Mouse (Mus musculus): ENCODE measurements around the gene Flt3l. TPM values are rescaled to one million over a fixed set of nuclear protein-coding genes. Genes with fewer than 3 reads are reported as not detected.

Gene Flt3l
- polyA plus RNA-seq, 1 experiment: 45.8 TPM

GRCm38 (mm10) chr7:45135370-45135769, 862 bp downstream of the Flt3l start:
- 81% methylated on average over 3 of the region's 3 CpGs for WGBS
- H3K27me3 ChIP-seq (ENCODE audit: control insufficient read depth, insufficient read depth, low read length): no peaks in the 10 kb centered on the region
- H3K36me3 ChIP-seq (ENCODE audit: control insufficient read depth, insufficient read depth, low read length): no peaks in the 10 kb centered on the region
- peak overlapping the region; percentile 81 for H3K4me3 ChIP-seq (ENCODE audit: low read depth, low read length)
- H3K4me1 ChIP-seq (ENCODE audit: control insufficient read depth, insufficient read depth, insufficient read length, low read length): 0 out of 2 replicates have a peak, but pooled peaks cover 4% of the 10 kb centered on the region
- H3K27ac ChIP-seq (ENCODE audit: insufficient read depth, low read depth, low read length): peak overlapping the region; percentile 17; the same call in 1 of the 2 replicates
- TF ChIP-seq POLR2A (IDR thresholded peaks at IDR 0.05; ENCODE audit: low read depth, low read length) (no peak), CTCF (IDR thresholded peaks at IDR 0.05; ENCODE audit: extremely low read depth, insufficient read length, insufficient replicate concordance, low read depth, low read length) (no peak)

- Histone ChIP-seq H3K36me3 (ENCODE audit: control insufficient read depth, insufficient read depth, low read length) (no peaks in the 10 kb centered on the region), H3K27me3 (ENCODE audit: control insufficient read depth, insufficient read depth, low read length) (no peaks in the 10 kb centered on the region), H3K4me1 (ENCODE audit: control insufficient read depth, insufficient read depth, insufficient read length, low read length) (0 out of 2 replicates have a peak, but pooled peaks cover 4% of the 10 kb centered on the region), H3K4me3 (ENCODE audit: low read depth, low read length) (peak overlapping the region; percentile 12), H3K27ac (ENCODE audit: insufficient read depth, low read depth, low read length) (no peak overlapping the region)
- 0 out of 2 replicates have a peak, but pooled peaks have one; percentile 34 for TF ChIP-seq POLR2A (IDR thresholded peaks at IDR 0.05; ENCODE audit: low read depth, low read length)
- TF ChIP-seq CTCF (IDR thresholded peaks at IDR 0.05; ENCODE audit: extremely low read depth, insufficient read length, insufficient replicate concordance, low read depth, low read length): no peak
- whole genome bisulfite sequencing: 29% methylated on average over 12 of the region's 12 CpGs
Measured at GRCm38 (mm10) chr7:45134544-45135026, 1.6 kb downstream of the Flt3l start.

- TF ChIP-seq POLR2A (IDR thresholded peaks at IDR 0.05; ENCODE audit: low read depth, low read length): no peak
- TF ChIP-seq CTCF (IDR thresholded peaks at IDR 0.05; ENCODE audit: extremely low read depth, insufficient read length, insufficient replicate concordance, low read depth, low read length): peak; percentile 28; the same call in 1 of the 2 replicates
- no peaks in the 10 kb centered on the region for H3K27me3 ChIP-seq (ENCODE audit: control insufficient read depth, insufficient read depth, low read length)
- H3K4me1 ChIP-seq (ENCODE audit: control insufficient read depth, insufficient read depth, insufficient read length, low read length): 0 out of 2 replicates have a peak, but pooled peaks cover 4% of the 10 kb centered on the region
- H3K36me3 ChIP-seq (ENCODE audit: control insufficient read depth, insufficient read depth, low read length): no peaks in the 10 kb centered on the region
- WGBS: 87% methylated on average over 8 of the region's 8 CpGs
- H3K27ac ChIP-seq (ENCODE audit: insufficient read depth, low read depth, low read length): no peak overlapping the region
- H3K4me3 ChIP-seq (ENCODE audit: low read depth, low read length): no peak overlapping the region
Measured at GRCm38 (mm10) chr7:45133446-45134159, 2.6 kb downstream of the Flt3l start.

- H3K27me3 ChIP-seq (ENCODE audit: control insufficient read depth, insufficient read depth, low read length): no peaks in the 10 kb centered on the region
- H3K27ac ChIP-seq (ENCODE audit: insufficient read depth, low read depth, low read length): no peak overlapping the region
- 92% methylated on average over 11 of the region's 11 CpGs for WGBS
- 0 out of 2 replicates have a peak, but pooled peaks cover 4% of the 10 kb centered on the region for H3K4me1 ChIP-seq (ENCODE audit: control insufficient read depth, insufficient read depth, insufficient read length, low read length)
- TF ChIP-seq CTCF (IDR thresholded peaks at IDR 0.05; ENCODE audit: extremely low read depth, insufficient read length, insufficient replicate concordance, low read depth, low read length) (no peak), POLR2A (IDR thresholded peaks at IDR 0.05; ENCODE audit: low read depth, low read length) (no peak)
- no peak overlapping the region for H3K4me3 ChIP-seq (ENCODE audit: low read depth, low read length)
- H3K36me3 ChIP-seq (ENCODE audit: control insufficient read depth, insufficient read depth, low read length): peaks cover 5% of the 10 kb centered on the region
Measured at GRCm38 (mm10) chr7:45131850-45132249, 4.4 kb downstream of the Flt3l start.

GRCm38 (mm10) chr7:45129776-45130512, 6.3 kb downstream of the Flt3l start:
- no peak overlapping the region for H3K4me3 ChIP-seq (ENCODE audit: low read depth, low read length)
- H3K36me3 ChIP-seq (ENCODE audit: control insufficient read depth, insufficient read depth, low read length): peaks cover 23% of the 10 kb centered on the region
- 0 out of 2 replicates have a peak overlapping the region, but pooled peaks have one; percentile 74 for H3K27ac ChIP-seq (ENCODE audit: insufficient read depth, low read depth, low read length)
- no peaks in the 10 kb centered on the region; the same call in 1 of the 2 replicates for H3K4me1 ChIP-seq (ENCODE audit: control insufficient read depth, insufficient read depth, insufficient read length, low read length)
- 74% methylated on average over 15 of the region's 15 CpGs for WGBS
- H3K27me3 ChIP-seq (ENCODE audit: control insufficient read depth, insufficient read depth, low read length): no peaks in the 10 kb centered on the region
- TF ChIP-seq CTCF (IDR thresholded peaks at IDR 0.05; ENCODE audit: extremely low read depth, insufficient read length, insufficient replicate concordance, low read depth, low read length) (no peak), POLR2A (IDR thresholded peaks at IDR 0.05; ENCODE audit: low read depth, low read length) (no peak)

GRCm38 (mm10) chr7:45129318-45129717, 6.9 kb downstream of the Flt3l start:
- H3K27ac ChIP-seq (ENCODE audit: insufficient read depth, low read depth, low read length): peak overlapping the region; percentile 74
- peaks cover 2% of the 10 kb centered on the region; the same call in 1 of the 2 replicates for H3K4me1 ChIP-seq (ENCODE audit: control insufficient read depth, insufficient read depth, insufficient read length, low read length)
- TF ChIP-seq POLR2A (IDR thresholded peaks at IDR 0.05; ENCODE audit: low read depth, low read length): peak; percentile 8; the same call in 1 of the 2 replicates
- TF ChIP-seq CTCF (IDR thresholded peaks at IDR 0.05; ENCODE audit: extremely low read depth, insufficient read length, insufficient replicate concordance, low read depth, low read length): no peak
- H3K27me3 ChIP-seq (ENCODE audit: control insufficient read depth, insufficient read depth, low read length): no peaks in the 10 kb centered on the region
- peaks cover 23% of the 10 kb centered on the region for H3K36me3 ChIP-seq (ENCODE audit: control insufficient read depth, insufficient read depth, low read length)
- H3K4me3 ChIP-seq (ENCODE audit: low read depth, low read length): peak overlapping the region; percentile 72
- WGBS: 1% methylated on average over 17 of the region's 17 CpGs
